Mouse (Mus musculus) stomach, postnatal 0 days (tissue): Measurements from ENCODE around the gene Gdf11.

Experiments used
- CTCF ChIP-seq: IDR thresholded peaks from 2 replicates; pipeline ENCODE4 v1.5.1; 2016; ENCODE audit warnings: antibody characterized with exemption, low read depth, mild to moderate bottlenecking, moderate library complexity
- EP300 ChIP-seq: optimal IDR thresholded peaks from 2 replicates; pipeline ENCODE3; 2016; ENCODE audit warnings: antibody characterized with exemption

DNA sequence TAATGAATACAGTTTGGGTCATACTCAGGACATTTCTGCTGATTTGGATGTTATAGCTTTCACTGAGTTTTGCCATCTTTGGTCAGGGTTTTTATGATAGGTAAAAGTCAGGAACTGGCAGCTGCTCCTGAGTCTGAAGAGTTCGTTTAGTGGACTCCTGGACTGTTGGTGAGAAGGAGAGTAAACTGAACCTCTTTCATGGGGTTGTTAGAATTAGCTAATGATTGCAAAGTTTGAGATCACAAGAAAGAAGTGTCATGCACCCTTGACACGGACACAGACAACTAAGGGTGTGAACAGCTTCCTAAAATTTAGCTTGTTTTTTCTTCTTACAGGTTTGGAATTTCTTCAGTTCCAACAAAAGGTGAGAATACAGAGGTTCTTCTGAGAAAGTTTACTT is 43.1 kb downstream of the Gdf11 start:
- TF ChIP-seq CTCF (no peak), EP300 (no peak)
